Mouse (Mus musculus) frontal cortex, adult (tissue): ENCODE measurements around the gene Rest.
A peak's percentile ranks its signal among the peaks of the same experiment; 100 is the strongest.

Experiments
- ATAC-seq: cut with Nextera tagmentation; 2 replicates; pipeline ENCODE4 v1.9.2; 2017; ENCODE audit warnings: mild to moderate bottlenecking, moderate library complexity, mixed read lengths; ENCODE audit not compliant: low TSS enrichment

Rest gene

DNA sequence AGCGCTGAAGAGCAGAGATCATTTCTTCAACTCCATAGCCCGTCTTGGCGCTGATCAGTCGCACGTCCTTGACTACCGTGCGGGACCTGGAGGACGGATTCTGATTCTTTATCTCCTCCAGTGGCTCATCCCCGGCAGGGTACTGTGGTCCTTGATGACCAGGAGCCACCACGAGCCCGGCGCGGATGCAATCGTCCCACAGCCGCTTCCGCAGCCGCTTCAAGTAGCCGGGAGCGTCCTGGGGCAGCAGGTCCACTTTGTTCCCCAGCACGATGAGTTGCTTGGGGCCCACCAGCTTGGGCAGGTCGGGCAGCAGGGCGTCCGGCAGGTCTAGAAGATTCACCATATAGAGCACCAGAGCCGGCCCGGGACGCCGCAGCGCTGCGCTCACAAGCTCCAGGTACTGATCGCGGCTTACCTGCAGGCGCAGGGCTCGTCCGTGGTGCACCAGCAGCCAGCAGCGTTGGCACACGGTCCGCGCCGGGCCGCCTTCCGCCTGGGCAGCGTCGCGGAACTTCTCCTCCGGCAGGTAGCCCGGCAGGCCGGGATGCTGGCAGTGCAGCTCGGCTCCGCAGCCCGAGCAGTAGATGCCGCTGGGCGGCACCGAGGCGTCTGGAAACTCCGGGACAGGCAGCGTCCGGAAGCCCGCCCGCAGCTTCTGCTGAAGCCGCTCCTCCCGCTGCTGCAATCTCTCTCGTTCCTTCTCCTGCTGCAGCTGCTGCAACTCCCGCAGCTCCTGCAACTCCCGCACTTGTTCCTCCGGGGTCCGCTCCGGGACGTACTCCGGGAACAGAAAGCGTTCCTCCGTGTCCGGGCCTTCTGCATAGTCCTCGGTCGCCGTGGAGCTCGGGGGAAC is 44.0 kb downstream of the Rest start:
- ATAC-seq: peak; percentile 45

DNA sequence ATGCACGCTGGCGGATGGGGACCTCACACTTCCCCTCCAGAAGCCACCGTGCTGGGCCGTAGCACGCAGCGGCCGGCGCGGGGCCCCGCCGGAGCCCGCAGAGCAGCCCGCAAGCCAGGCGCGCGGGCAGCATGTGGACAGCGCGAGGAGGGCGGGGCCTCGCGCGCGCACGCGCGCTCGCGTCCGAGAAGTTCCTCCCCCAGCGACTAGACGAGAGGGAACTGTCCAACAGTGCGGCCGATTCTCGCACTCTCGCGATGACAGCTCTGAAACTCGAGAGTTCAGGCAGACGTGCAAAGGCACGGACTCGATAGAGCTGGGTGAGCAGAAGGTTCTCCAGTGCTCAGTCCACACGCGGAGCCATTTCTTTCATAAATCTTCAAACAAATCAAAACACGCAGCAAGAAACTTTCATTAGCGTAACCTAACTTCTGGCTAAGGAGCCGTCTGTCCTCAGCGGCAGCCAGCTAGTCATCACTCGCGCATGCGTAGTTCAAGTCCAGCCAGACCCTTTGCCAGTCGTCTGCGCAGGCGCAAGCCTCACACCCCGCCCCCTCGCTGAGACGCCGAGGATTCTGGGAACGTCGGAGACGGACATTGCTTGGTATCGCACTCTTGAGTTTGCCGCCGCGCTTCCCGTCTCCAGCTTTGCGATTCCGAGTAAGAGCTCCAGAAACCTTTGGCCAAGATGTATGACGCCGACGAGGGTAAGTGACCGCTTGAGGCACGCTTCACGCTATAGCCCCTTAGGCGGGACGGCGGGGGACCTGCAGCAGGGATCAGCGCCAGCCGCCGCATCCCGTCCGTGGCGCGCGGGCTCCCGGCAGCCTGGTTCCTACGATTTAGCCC is 44.9 kb downstream of the Rest start, which contains the start of the genes Noa1 and Polr2b:
Gene Noa1, minus strand, starts transcription at position 161 of the 849 bp plus-strand sequence.
Gene Polr2b, plus strand, starts transcription at position 224 of the 849 bp plus-strand sequence.
- peak; percentile 90 for ATAC-seq

DNA sequence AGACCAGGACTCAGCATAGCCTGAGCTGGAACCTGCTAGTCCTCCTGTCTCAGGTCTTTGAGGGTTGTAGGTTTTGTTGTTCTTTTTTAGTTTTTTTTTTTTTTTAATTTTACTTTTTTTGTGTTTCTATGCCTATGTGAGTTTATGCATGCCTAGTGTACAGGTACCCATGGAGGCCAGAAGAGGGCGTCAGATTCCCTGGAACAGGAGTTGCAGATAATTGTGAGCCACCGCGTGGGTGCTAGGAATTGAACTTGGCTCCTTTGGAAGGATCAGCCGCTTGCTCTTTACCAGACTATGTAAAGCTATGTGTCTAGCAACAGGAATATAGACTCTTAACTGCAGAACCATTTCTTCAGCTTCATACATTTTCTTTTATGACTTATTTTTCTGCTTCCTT is 48.9 kb downstream of the Rest start:
- ATAC-seq: no peak

DNA sequence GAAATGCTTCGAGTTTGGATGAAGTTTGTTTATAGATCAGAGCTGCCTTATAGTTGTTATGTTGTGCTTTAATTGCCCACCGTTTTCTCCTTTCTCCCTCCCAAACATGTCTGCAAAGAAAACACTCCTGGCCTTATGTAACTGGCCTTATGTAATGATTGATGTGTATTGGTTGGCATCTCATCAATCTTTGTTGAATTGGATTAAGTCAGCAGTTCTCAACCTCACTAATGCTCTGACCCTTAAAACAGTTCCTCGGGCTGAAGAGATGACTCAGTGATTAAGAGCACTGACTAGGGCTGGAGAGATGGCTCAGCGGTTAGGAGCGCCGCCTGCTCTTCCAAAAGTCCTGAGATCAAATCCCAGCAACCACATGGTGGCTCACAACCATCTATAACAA is 49.7 kb downstream of the Rest start:
- no peak for ATAC-seq

DNA sequence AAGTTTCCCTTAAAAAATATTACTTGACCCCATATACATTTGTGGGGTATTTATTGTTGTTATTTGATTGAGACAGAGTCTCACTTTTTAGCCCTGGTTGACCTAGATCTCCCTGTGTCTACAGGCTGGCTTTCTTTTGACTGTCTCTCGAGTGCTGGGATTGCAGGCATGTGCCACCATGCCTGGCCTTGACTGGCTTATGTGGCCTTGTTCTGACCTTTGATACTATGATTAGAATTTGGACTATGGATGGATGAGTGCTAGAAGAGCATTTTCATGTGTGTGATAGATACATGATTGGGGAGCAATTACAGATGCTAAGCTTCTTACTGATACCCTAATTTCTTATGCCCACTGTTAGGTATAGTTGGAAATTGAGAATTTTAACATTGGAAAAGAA is 59.6 kb downstream of the Rest start:
- no peak for ATAC-seq

DNA sequence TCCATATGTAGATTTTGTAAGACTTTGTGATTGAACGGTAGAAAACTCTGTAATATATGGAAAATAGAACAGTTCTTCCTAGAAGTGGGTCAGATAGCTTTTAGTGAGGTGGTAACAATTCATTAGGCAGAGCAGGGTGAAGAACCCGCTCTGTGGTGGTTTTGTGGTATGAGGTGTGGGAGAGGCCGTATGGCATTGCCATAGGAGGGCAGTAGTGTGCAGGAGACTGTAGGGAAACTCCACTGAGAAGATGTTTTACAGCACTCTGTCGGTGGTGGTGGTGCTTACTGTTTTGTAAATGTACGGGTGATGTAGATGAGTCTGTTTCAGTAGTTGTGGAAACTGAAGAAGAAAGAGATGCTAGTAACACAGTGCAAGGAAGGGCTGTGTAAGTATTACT is 64.9 kb downstream of the Rest start:
- peak; percentile 59; the same call in 1 of the 2 replicates for ATAC-seq
